Mouse (Mus musculus) midbrain, embryonic 13.5 days (tissue): ENCODE measurements at regions not wholly inside any gene's neighbourhood (a gene's known extent, or its start where the extent isn't known, plus 50 kb on each side); places are given as distances from the start of the nearest gene placed in this dataset.

Experiments used
- ATAC-seq: fragments of 200-750 bp; cut with Nextera tagmentation; 2 replicates; pipeline ENCODE4 v1.8.0; 2017; ENCODE audit warnings: mild to moderate bottlenecking, moderate TSS enrichment, moderate library complexity
- H3K27ac ChIP-seq: fragments of 300-500 bp; sonication (generic); 2 replicates; pipeline ENCODE4 v1.5.1; 2015; ENCODE audit warnings: inconsistent platforms, mild to moderate bottlenecking, moderate library complexity
- H3K27me3 ChIP-seq: fragments of 300-500 bp; sonication (generic); 2 replicates; pipeline ENCODE4 v1.6.1; 2015; ENCODE audit warnings: mild to moderate bottlenecking, inconsistent platforms
- H3K36me3 ChIP-seq: fragments of 300-500 bp; sonication (generic); 2 replicates; pipeline ENCODE4 v1.6.1; 2015; ENCODE audit warnings: mild to moderate bottlenecking, inconsistent platforms
- H3K4me1 ChIP-seq: fragments of 300-500 bp; sonication (generic); replicated peaks from 2 replicates; pipeline ENCODE4 v1.6.1; 2015; ENCODE audit warnings: inconsistent platforms
- H3K4me2 ChIP-seq: fragments of 300-500 bp; sonication (generic); replicated peaks from 2 replicates; pipeline ENCODE4 v1.6.1; 2015; ENCODE audit warnings: moderate library complexity, mild to moderate bottlenecking, inconsistent platforms
- H3K4me3 ChIP-seq: fragments of 300-500 bp; sonication (generic); replicated peaks from 2 replicates; pipeline ENCODE4 v1.5.1; 2015; ENCODE audit warnings: mild to moderate bottlenecking, inconsistent platforms
- H3K9ac ChIP-seq: fragments of 300-500 bp; sonication (generic); replicated peaks from 2 replicates; pipeline ENCODE4 v1.6.1; 2015; ENCODE audit warnings: mild to moderate bottlenecking, inconsistent platforms
- H3K9me3 ChIP-seq: fragments of 300-500 bp; sonication (generic); 2 replicates; pipeline ENCODE4 v1.6.1; 2016; ENCODE audit warnings: mild to moderate bottlenecking, inconsistent platforms
- WGBS: fragments of 180-500 bp; shearing (Covaris S2); methylation state at CpG from one replicate; pipeline ENCODE4 v1.1.7; 2015; 5-methylcytosine and 5-hydroxymethylcytosine counted together

DNA sequence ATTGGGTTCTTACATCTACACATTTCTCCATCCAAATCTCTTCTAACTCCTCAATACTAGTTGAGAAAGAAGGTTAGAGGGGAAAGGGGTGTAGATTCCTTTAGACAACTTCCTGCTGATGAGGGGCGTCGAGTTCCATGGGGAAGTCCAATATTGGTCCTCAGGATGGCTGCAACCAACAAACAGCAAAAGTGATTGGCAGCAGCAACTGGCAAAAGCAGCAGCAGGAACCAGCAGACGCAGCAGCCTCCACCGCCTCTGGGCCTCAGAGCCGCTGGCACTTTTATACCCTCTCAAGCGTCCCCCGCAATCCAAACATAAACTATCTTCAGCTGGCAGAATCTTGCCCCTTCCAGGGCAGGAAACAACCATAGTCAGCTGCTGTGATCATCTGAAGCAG lies 58.8 kb upstream of the Sh3bp4 start:
- Histone ChIP-seq H3K4me2 (no peak overlapping the region), H3K4me1 (0 out of 2 replicates have a peak, but pooled peaks cover 5% of the 10 kb centered on the region), H3K27ac (no peak overlapping the region), H3K36me3 (no peaks in the 10 kb centered on the region), H3K4me3 (no peak overlapping the region), H3K9me3 (no peaks in the 10 kb centered on the region), H3K27me3 (no peaks in the 10 kb centered on the region), H3K9ac (no peak overlapping the region)
- WGBS, result 93% methylated on average over 7 of the region's 7 CpGs
- ATAC-seq, result no peak

- no peak for ATAC-seq
- no peak overlapping the region for H3K4me2 ChIP-seq
- no peaks in the 10 kb centered on the region for H3K9me3 ChIP-seq
- H3K36me3 ChIP-seq, result no peaks in the 10 kb centered on the region
- no peaks in the 10 kb centered on the region for H3K27me3 ChIP-seq
- 56% methylated on average over 12 of the region's 12 CpGs for WGBS
- H3K4me1 ChIP-seq, result 0 out of 2 replicates have a peak, but pooled peaks cover 5% of the 10 kb centered on the region
- H3K27ac ChIP-seq, result no peak overlapping the region
- no peak overlapping the region for H3K9ac ChIP-seq
- H3K4me3 ChIP-seq, result no peak overlapping the region
These were observed 54.8 kb upstream of the Sh3bp4 start for GRCm38 (mm10) chr1:89015385-89015784.

DNA sequence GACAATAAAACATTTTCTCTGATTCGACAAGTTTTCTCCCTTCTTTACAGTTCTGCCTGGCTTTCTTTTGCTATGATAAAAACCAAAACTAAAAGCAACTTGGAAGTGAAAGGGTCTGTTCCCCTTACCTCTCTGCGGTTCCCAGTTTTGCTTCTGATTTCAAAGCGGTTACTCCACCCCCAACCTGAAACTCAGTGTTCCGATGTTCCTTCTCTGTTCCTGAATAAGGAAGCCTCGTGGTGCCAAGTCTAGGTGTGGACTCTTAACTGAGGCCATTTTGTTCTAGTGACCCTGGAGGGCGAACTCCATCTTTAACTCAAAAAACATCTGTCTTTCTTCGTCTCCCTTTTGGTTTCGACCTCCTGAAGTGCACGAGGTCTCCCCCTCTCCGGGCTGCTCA lies 54.4 kb upstream of the Sh3bp4 start:
- 81% methylated on average over 10 of the region's 10 CpGs for WGBS
- Histone ChIP-seq H3K9me3 (no peaks in the 10 kb centered on the region), H3K4me3 (no peak overlapping the region), H3K27ac (no peak overlapping the region), H3K9ac (no peak overlapping the region), H3K4me1 (0 out of 2 replicates have a peak, but pooled peaks cover 5% of the 10 kb centered on the region), H3K36me3 (no peaks in the 10 kb centered on the region), H3K27me3 (no peaks in the 10 kb centered on the region), H3K4me2 (no peak overlapping the region)
- ATAC-seq, result no peak

GRCm38 (mm10) chr1:89019778-89020373 lies 50.3 kb upstream of the Sh3bp4 start:
- Histone ChIP-seq H3K4me3 (no peak overlapping the region), H3K27me3 (no peaks in the 10 kb centered on the region), H3K4me2 (no peak overlapping the region), H3K27ac (no peak overlapping the region), H3K36me3 (no peaks in the 10 kb centered on the region), H3K9ac (no peak overlapping the region), H3K4me1 (0 out of 2 replicates have a peak, but pooled peaks cover 3% of the 10 kb centered on the region), H3K9me3 (no peaks in the 10 kb centered on the region)
- 97% methylated on average over 4 of the region's 4 CpGs for WGBS
- no peak for ATAC-seq
